Mouse (Mus musculus) G1E (cell line): ENCODE results near the gene Prkcg.

Source experiments
- CTCF ChIP-seq: IDR thresholded peaks from 2 replicates; pipeline ENCODE4 v1.5.1; 2012; ENCODE audit warnings: low read depth, low read length, inconsistent platforms, mixed read lengths
- GATA1 ChIP-seq: IDR thresholded peaks from 2 replicates; pipeline ENCODE4 v1.6.1; 2012; ENCODE audit warnings: borderline replicate concordance, low read length, inconsistent platforms, mixed read lengths
- TAL1 ChIP-seq: conservative IDR thresholded peaks from 2 replicates; pipeline ENCODE4 v1.6.1; 2012; ENCODE audit warnings: low read depth, low read length, inconsistent platforms, mixed read lengths

GRCm38 (mm10) chr7:3288976-3289970 is at the start of gene Prkcg, which contains the start of gene Myadm:
- TF ChIP-seq GATA1 (no peak), CTCF (no peak), TAL1 (no peak)
